Mouse (Mus musculus) spleen, adult 2 months (tissue): ENCODE results near the gene Nbea. TPM values are rescaled to one million over a fixed set of nuclear protein-coding genes. Genes with fewer than 3 reads are reported as not detected.

Experiments
- DNase-seq, 2 experiments: peaks; one replicate each; pipeline versions ENCODE4 v3.0.0 to v3.0.0-alpha.2; 2012 to 2021; ENCODE audit warnings: low spot score in 2 of 2, low read depth in 1 of 2
- H3K27ac ChIP-seq: fragments of 200-500 bp; 2 replicates; pipeline ENCODE4 v1.5.1; 2012; ENCODE audit warnings: low read length, inconsistent platforms; ENCODE audit not compliant: insufficient read depth
- H3K27me3 ChIP-seq: fragments of 200-500 bp; 2 replicates; pipeline ENCODE4 v1.6.1; 2012; ENCODE audit warnings: mild to moderate bottlenecking, moderate library complexity, low read length, inconsistent platforms; ENCODE audit not compliant: control insufficient read depth, insufficient read depth
- H3K36me3 ChIP-seq: fragments of 200-500 bp; 2 replicates; pipeline ENCODE4 v1.6.1; 2012; ENCODE audit warnings: mild to moderate bottlenecking, low read length, inconsistent platforms; ENCODE audit not compliant: control insufficient read depth, insufficient read depth
- H3K4me1 ChIP-seq: fragments of 200-500 bp; 2 replicates; pipeline ENCODE4 v1.6.1; 2011; ENCODE audit warnings: inconsistent platforms; ENCODE audit not compliant: control insufficient read depth, insufficient read depth, insufficient read length
- H3K4me3 ChIP-seq: fragments of 200-500 bp; 2 replicates; pipeline ENCODE4 v1.5.1; 2011; ENCODE audit warnings: mild to moderate bottlenecking, inconsistent platforms; ENCODE audit not compliant: insufficient read depth, insufficient read length; ENCODE audit errors: extremely low read depth
- CTCF ChIP-seq: fragments of 200-500 bp; IDR thresholded peaks from 2 replicates; pipeline ENCODE4 v1.5.1; 2011; ENCODE audit warnings: mild to moderate bottlenecking, inconsistent platforms; ENCODE audit not compliant: insufficient read depth, insufficient read length, insufficient replicate concordance; ENCODE audit errors: extremely low read depth
- POLR2A ChIP-seq: fragments of 200-500 bp; IDR thresholded peaks from 2 replicates; pipeline ENCODE4 v1.6.1; 2011; ENCODE audit warnings: low read depth, low read length, inconsistent platforms
- WGBS: fragments of 180-500 bp; shearing (Covaris S2); methylation state at CpG from one replicate; pipeline ENCODE4 v1.1.7; 2018; 5-methylcytosine and 5-hydroxymethylcytosine counted together
- polyA plus RNA-seq: library from polyadenylated mRNA; depleted of rRNA; stranded (reverse); fragments of >200 nt; gene quantifications from 2 replicates; pipeline ENCODE4 v1.2.3, GENCODE M21; 2012; rRNA removed

Nbea gene
- polyA plus RNA-seq, result 1.3 and 1.6 TPM in 2 replicates

- H3K27ac ChIP-seq, result no peak within 1 kb of the TSS
- DNase-seq, result peak in 1 of 2 experiments; percentile 8
- H3K4me3 ChIP-seq, result peak within 1 kb of the TSS; percentile 47
- H3K36me3 ChIP-seq, result no peaks in the 10 kb centered on the region
- H3K4me1 ChIP-seq, result peaks cover 5% of the 10 kb centered on the region
- TF ChIP-seq CTCF, result no peak
- TF ChIP-seq POLR2A, result no peak
- 2% methylated on average over 118 of the region's 131 CpGs for WGBS
- H3K27me3 ChIP-seq, result peaks cover 17% of the 10 kb centered on the region
Measured at GRCm38 (mm10) chr3:56183159-56184133, at the start of gene Nbea. TSS of gene Nbea (minus strand) at chr3:56183701.

- no peaks in the 10 kb centered on the region for H3K36me3 ChIP-seq
- H3K27ac ChIP-seq, result no peak overlapping the region
- no peak overlapping the region for H3K4me3 ChIP-seq
- WGBS, result 22% methylated on average over 1 of the region's 1 CpGs
- H3K27me3 ChIP-seq, result no peaks in the 10 kb centered on the region; the same call in 1 of the 2 replicates
- H3K4me1 ChIP-seq, result no peaks in the 10 kb centered on the region
- TF ChIP-seq POLR2A, result no peak
- DNase-seq, result no peak
Measured at GRCm38 (mm10) chr3:56229283-56229682, 45.8 kb upstream of the Nbea start.

GRCm38 (mm10) chr3:56215989-56216388 is 32.5 kb upstream of the Nbea start:
- Histone ChIP-seq H3K27ac (no peak overlapping the region), H3K4me1 (no peaks in the 10 kb centered on the region), H3K36me3 (no peaks in the 10 kb centered on the region), H3K4me3 (no peak overlapping the region), H3K27me3 (no peaks in the 10 kb centered on the region)
- no peak for DNase-seq
- WGBS, result 83% methylated on average over 2 of the region's 2 CpGs
- TF ChIP-seq CTCF, result no peak
- no peak for TF ChIP-seq POLR2A

DNA sequence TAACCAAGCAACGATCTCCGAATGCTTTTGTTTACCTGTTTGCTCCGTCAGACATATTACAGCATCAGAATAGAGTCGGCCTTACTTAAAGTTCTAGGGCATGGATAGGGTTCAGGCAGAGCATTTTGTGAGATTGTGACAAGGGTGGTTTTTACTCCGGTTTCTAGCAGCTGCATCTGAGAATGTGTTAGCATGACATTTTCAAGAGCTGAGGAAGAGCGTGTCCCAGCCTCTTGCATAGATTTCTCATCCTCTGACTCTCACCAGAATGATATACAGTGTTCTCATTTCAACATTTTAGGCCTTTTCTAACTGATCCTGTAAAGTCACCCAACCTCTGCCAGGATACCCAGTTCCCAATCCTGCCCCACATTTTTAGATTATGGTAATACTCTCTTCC is 20.5 kb upstream of the Nbea start:
- 88% methylated on average over 6 of the region's 6 CpGs for WGBS
- no peak for DNase-seq
- H3K4me1 ChIP-seq, result no peaks in the 10 kb centered on the region
- no peaks in the 10 kb centered on the region for H3K27me3 ChIP-seq
- TF ChIP-seq POLR2A (no peak), CTCF (no peak)
- H3K36me3 ChIP-seq, result no peaks in the 10 kb centered on the region
- no peak overlapping the region for H3K27ac ChIP-seq
- H3K4me3 ChIP-seq, result no peak overlapping the region

GRCm38 (mm10) chr3:56188238-56188637 is 4.7 kb upstream of the Nbea start:
- peaks cover 8% of the 10 kb centered on the region for H3K27me3 ChIP-seq
- H3K36me3 ChIP-seq, result no peaks in the 10 kb centered on the region
- 20% methylated on average over 1 of the region's 1 CpGs for WGBS
- TF ChIP-seq POLR2A (no peak), CTCF (no peak)
- no peak overlapping the region for H3K4me3 ChIP-seq
- H3K4me1 ChIP-seq, result peaks cover 5% of the 10 kb centered on the region
- H3K27ac ChIP-seq, result no peak overlapping the region
- DNase-seq, result no peak

- DNase-seq, result no peak
- peaks cover 17% of the 10 kb centered on the region for H3K27me3 ChIP-seq
- peaks cover 5% of the 10 kb centered on the region for H3K4me1 ChIP-seq
- no peak overlapping the region for H3K4me3 ChIP-seq
- TF ChIP-seq CTCF (no peak), POLR2A (no peak)
- H3K27ac ChIP-seq, result no peak overlapping the region
- WGBS, result 65% methylated on average over 6 of the region's 6 CpGs
- H3K36me3 ChIP-seq, result no peaks in the 10 kb centered on the region
Measured at GRCm38 (mm10) chr3:56187131-56187779, 3.8 kb upstream of the Nbea start.
